Mouse (Mus musculus) layer of hippocampus, adult 11-12 months (tissue): ENCODE measurements around the gene Pemt.
"Not testable (repeated sequence)": the region's sequence is repeated elsewhere in the genome, so short reads cannot be mapped to it uniquely, and the experiment has no call there.

Experiments
- DNase-seq: peaks from one replicate; pipeline ENCODE4 v3.0.0; 2022; ENCODE audit warnings: low spot score

The Pemt gene

DNA sequence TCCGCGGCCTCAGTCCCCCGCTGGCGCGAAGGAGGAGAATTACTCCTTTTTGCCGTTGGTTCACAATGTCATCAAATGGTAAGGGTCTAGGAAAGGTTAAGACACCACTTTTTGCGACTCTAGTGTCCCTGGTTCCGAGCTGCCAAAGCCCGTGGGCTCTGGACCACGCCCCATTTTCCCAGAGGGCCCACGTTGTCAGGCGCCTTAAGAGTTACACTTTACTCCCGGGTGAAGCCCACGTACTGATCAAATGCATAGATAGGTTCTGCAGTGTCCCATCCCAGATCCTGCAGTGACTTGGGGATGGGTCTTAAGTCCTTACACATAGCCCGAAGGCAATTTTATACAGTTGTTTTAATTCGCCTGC is 97.9 kb downstream of the Pemt start:
- DNase-seq, result no peak

DNA sequence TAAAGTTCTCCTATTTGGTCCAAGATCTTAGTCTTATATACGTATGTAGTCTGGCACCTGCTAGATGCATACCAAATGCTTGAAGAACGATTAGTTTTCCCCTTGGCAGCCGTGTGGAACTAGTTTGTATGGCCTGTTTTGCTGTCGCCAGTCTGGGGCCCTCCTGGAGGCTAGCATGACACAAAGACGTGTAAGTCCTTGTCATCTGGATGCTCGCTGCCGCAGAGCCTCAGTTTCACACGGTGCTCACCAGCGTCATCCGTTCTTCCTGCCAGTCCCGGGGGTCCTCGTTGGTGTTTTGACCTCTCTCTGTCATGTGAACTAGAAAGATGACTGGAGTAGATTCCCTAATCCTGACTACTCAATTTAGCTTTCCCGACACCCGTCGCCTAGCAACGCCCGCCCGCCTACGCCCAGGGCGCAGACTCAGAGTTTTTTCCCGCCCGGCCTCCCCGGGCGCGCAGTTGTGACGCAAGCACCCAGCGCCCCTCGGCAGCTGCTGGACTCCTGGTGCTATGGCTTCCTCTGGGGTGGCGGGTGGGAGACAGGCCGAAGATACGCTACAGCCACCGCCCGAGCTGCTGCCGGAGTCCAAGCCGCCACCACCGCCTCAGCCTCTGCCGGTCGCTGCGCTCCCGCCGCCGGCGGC is 98.4 kb downstream of the Pemt start, which contains the start of gene Med9:
TSS of gene Med9 (plus strand) at position 455 of the 649 bp plus-strand sequence.
- DNase-seq, result peak; percentile 96

DNA sequence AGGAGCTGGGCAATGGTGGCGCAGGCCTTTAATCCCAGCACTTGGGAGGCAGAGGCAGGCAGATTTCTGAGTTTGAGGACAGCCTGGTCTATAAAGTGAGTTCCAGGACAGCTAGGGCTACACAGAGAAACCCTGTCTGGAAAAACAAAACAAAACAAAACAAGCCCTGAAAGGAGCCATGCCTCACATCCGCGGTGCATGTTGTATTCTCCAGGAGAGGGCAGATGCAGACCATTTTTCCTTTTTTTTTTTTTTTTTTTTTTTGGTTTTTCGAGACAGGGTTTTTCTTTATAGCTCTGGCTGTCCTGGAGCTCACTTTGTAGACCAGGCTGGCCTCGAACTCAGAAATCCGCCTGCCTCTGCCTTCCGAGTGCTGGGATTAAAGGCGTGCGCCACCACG is 101.4 kb downstream of the Pemt start:
- not testable (repeated sequence) for DNase-seq

DNA sequence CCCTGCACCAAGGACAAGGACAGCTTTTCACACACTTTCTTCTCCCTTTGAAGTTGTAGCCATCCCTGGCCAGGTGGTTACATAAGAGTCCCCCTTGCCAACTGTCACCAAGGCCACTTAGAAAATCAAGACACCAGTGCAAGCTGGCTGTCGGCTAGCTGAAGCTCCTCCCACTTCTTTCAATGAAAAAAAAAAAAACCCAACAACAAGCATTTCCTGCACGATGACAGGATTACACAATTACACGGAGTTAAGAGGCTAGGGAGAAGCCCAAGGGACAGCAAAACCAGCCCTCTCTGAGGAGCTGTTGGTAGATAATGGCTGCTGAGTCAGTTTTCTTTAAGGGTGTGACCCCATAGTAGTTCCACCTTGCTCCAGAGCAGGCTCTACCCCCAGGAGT is 104.9 kb downstream of the Pemt start:
- no peak for DNase-seq

DNA sequence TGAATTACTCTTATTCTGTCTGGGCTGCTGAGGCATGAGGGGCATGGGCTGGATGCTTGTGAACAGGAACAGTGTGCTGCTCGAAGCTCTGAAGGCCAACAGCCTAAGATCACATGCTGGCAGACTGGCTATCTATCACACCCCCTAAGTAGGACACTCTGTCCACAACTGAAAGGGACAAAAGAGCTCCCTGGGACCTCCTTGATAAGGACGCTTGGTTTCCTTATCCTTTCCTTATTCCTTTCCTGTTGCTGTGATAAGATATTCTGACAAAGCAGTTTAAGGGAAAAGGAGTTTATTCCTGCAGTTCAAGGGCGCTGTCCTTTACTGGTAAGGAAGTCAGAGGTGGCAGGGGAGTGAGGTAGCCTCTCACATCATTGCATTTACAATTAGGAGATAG is 105.6 kb downstream of the Pemt start:
- DNase-seq, result no peak

DNA sequence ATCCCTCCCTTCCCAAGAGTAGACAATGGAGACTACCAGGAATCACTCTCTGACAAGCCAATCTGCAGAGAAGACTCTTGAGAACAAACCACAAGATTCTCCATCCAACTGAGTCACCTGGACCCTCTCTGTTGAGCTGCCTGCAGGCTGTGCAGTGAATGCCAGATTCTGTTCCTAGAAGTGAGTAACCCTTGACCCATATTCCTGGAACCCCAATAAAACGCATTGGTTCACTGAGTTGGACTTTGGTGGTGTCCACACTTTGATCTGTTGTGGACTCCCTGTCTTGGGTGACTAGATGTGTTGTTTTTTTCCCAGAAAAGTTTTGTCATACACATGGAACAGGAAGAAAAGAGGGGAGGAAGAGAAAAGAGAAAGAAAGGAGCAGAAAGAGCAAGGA is 106.5 kb downstream of the Pemt start:
- no peak for DNase-seq

DNA sequence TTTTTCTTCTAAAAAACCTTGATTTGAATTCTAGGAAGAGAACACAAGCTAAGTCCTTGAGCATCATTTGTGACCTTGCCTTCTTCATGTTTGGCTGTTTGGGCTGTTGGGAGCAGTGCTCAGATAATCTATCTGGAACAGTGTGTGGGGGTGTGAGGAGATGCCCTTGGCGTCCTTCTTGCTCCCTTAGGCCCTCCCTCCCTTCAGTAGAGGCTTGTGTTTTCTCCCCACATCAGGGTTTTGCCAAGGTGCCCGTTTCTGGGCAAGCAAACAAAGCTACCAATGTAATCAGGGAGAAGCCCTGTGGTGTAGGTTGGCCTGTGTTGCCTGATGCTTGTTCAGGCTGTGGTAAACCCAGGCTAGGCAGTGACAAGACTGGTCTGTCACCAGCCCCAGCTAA is 108.7 kb downstream of the Pemt start:
- no peak for DNase-seq

DNA sequence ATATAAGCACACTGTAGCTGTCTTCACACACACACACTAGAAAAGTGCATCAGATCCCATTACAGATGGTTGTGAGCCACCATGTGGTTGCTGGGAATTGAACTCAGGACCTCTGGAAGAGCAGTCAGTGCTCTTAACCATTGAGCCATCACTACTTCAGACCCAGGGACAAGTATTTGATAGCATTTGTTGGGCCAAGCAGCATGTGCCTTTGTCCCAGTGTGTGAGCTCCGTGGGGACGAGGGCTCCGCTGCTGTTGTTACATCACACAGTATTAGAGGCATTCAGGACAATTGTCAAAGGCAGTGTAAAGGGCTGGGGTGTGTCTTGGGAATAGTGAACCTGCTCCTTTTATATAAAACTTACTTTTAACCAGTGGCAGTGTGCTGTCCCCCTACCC is 109.3 kb downstream of the Pemt start:
- no peak for DNase-seq

DNA sequence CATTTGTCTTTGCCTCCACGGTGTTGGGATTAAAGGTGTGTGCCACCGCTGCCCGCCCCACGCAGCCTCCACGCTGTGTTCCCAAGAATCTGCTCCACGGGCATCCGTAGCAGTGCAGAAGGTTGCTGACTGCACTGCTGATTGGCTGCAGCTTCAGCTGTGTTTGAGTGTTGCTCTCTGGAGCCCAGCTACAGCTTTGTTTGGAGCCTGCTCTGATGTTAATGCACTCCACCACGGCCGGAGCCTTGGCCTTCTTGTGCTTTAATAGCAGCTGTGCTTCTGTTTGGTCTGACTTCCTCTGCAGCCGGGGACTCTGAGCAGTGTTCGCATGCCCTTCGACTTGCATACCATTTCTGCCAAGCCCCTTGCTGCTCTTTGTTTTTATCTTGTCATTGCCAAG is 112.3 kb downstream of the Pemt start:
- no peak for DNase-seq

DNA sequence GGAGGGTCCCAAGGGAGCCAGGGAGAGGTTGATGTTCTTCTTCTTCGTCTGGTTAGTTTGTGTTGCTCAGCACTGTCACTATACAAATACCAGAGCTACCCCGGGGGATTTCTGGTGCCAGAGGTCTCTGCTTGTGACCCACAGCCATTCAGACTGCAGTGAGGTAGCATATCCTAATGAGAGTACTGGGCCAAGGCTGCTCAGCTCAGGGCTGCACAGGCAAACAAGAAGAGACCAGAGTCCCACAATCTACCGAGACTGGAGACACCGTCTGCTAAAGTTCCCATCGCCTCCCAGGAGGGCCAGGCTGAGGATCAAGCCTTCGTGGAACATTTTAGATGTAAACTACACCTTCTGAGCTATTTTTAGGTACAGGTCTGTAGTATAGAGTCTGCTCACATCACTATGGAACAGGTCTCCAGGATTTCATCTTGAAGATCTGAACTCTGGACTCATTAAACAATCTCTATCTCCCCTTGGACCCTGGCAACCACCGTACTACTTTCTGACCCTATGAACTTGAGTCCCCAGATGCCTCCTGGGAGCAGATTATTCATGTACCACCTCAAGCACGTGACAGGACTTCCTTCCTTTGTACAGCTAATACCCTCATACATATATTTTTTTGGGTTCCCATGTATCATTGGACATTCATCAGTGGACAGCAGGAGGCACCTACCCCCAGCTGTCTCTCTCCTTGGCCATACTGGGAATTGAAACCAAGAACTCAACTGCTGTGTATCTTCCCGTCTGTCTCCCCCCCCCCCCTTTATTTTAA is 113.5 kb downstream of the Pemt start:
- DNase-seq, result no peak

DNA sequence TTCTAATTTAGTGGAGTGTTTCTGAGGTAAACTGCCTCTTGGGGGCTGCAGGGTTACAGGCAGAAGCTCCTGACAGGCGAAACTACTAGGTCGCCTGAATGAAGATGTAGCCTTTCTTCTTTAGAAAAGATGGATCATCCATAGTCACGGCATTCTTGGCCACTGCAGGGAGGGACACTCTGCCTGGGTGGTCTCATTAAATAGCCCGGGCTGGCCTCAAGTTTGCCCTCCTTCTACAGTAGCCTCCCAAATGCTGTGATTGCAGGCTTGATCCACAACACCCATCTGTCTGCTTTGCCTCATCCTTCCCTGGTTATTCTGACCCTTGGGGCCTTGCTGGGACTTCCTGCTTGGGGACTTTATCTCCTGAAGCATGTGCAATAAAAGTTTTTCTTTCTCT is 116.3 kb downstream of the Pemt start:
- DNase-seq, result no peak

DNA sequence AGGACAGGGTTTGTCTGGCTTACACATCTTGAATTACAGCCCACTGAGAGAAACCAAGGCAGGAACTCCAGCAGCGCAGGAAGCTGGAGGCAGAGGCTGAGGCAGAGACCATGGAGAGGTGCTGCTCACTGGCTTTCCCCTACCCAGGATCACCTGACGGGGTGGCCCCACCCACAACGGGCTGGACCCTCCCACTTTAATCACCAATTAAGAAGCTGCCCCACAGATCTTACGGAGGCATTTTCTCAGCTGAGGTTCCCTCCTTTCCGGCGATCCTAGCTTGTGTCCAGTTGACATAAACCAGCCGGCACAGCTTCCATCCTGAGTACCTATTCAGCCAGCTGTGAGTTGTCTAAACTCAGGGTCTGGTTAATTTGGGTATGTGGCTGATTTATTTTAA is 125.0 kb downstream of the Pemt start:
- no peak for DNase-seq
